ENCODE assay signal across 8 mouse cellular contexts in genomic region chr4:140665760-140666159, GRCm38 (mm10). TPM values are rescaled to one million over a fixed set of nuclear protein-coding genes. Genes with fewer than 3 reads are reported as not detected.
A peak's percentile ranks its signal among the peaks of the same experiment; 100 is the strongest.
DNase-seq lines count a peak whose midpoint lies in the region; ATAC-seq lines count a peak whose summit lies in the region.

Gene Arhgef10l, minus strand, starts transcription at chr4:140666012.

- no peak within 1 kb of the TSS for H3K4me3 ChIP-seq in neural tube, embryonic 11.5 days (ENCODE audit: low read depth, low read length)
- no peak within 1 kb of the TSS for H3K4me3 ChIP-seq in embryonic facial prominence, embryonic 10.5 days
- no peak within 1 kb of the TSS for H3K4me3 ChIP-seq in heart, embryonic 15.5 days

- WGBS in neural tube, embryonic 11.5 days: 70% methylated on average over 11 of the region's 11 CpGs
- WGBS in embryonic facial prominence, embryonic 10.5 days: 78% methylated on average over 11 of the region's 11 CpGs
- 52% methylated on average over 11 of the region's 11 CpGs for WGBS in heart, embryonic 15.5 days

- H3K27ac ChIP-seq in neural tube, embryonic 11.5 days (ENCODE audit: low read depth, low read length): no peak within 1 kb of the TSS
- H3K27ac ChIP-seq in embryonic facial prominence, embryonic 10.5 days (replicated peaks): peak within 1 kb of the TSS; percentile 30; the same call in 1 of the 2 replicates
- no peak within 1 kb of the TSS for H3K27ac ChIP-seq in heart, embryonic 15.5 days

- ATAC-seq in neural tube, embryonic 11.5 days (ENCODE audit: insufficient read depth, low FRiP score, low TSS enrichment): no peak
- ATAC-seq in heart, embryonic 15.5 days (replicated peaks; ENCODE audit: insufficient number of reproducible peaks, insufficient read depth, low FRiP score, low read depth): no peak

- H3K27me3 ChIP-seq in neural tube, embryonic 11.5 days (ENCODE audit: control insufficient read depth, insufficient read depth, low read length): no peaks in the 10 kb centered on the region
- no peaks in the 10 kb centered on the region for H3K27me3 ChIP-seq in embryonic facial prominence, embryonic 10.5 days (replicated peaks; ENCODE audit: low read depth, poor library complexity, severe bottlenecking)
- no peaks in the 10 kb centered on the region; the same call in 1 of the 2 replicates for H3K27me3 ChIP-seq in heart, embryonic 15.5 days

- no peak for DNase-seq in neural tube, embryonic 11.5 days (ENCODE audit: low spot score)
- no peak for DNase-seq in neural tube, embryonic 10.5 days (ENCODE audit: extremely low spot score, low spot score)
- peak; percentile 51 for DNase-seq in embryonic facial prominence, embryonic 10.5 days (ENCODE audit: low spot score)
- DNase-seq in kidney, postnatal 14 days: peak; percentile 81
- DNase-seq in lung, postnatal 36 days: peak; percentile 87
- peak; percentile 74 to 83 for DNase-seq in urinary bladder, postnatal 4 days (ENCODE audit: low spot score in 2 of 2)
- no peak for DNase-seq in spleen, postnatal 14 days (ENCODE audit: low spot score in 2 of 2)

- H3K36me3 ChIP-seq in neural tube, embryonic 11.5 days (ENCODE audit: control insufficient read depth, insufficient read depth, low read length): no peaks in the 10 kb centered on the region
- no peaks in the 10 kb centered on the region for H3K36me3 ChIP-seq in embryonic facial prominence, embryonic 10.5 days (replicated peaks)
- no peaks in the 10 kb centered on the region for H3K36me3 ChIP-seq in heart, embryonic 15.5 days

- H3K9me3 ChIP-seq in neural tube, embryonic 11.5 days (ENCODE audit: control insufficient read depth, low read length): no peaks in the 10 kb centered on the region
- no peaks in the 10 kb centered on the region for H3K9me3 ChIP-seq in embryonic facial prominence, embryonic 10.5 days
- no peaks in the 10 kb centered on the region for H3K9me3 ChIP-seq in heart, embryonic 15.5 days (replicated peaks)

- H3K4me2 ChIP-seq in neural tube, embryonic 11.5 days (ENCODE audit: low read depth): no peak within 1 kb of the TSS
- H3K4me2 ChIP-seq in heart, embryonic 15.5 days: no peak within 1 kb of the TSS

- H3K9ac ChIP-seq in neural tube, embryonic 11.5 days (ENCODE audit: low read length): no peak within 1 kb of the TSS
- H3K9ac ChIP-seq in heart, embryonic 15.5 days: no peak within 1 kb of the TSS

- peaks cover 7% of the 10 kb centered on the region for H3K4me1 ChIP-seq in neural tube, embryonic 11.5 days (ENCODE audit: control insufficient read depth, insufficient read depth, low read length)
- H3K4me1 ChIP-seq in embryonic facial prominence, embryonic 10.5 days: peaks cover 38% of the 10 kb centered on the region
- H3K4me1 ChIP-seq in heart, embryonic 15.5 days (replicated peaks): peaks cover 23% of the 10 kb centered on the region

RNA-seq across cellular contexts. Expression of gene Arhgef10l, which starts in this region (rescaled TPM):
- 20.1 and 25.3 TPM in 2 replicates for polyA plus RNA-seq in neural tube, embryonic 11.5 days (2014; fragmentation: Nextera tagmentation; extraction: Ambion mirVana)
- 17.9 and 18.2 TPM in 2 replicates for polyA plus RNA-seq in embryonic facial prominence, embryonic 10.5 days (2016; fragmentation: Nextera tagmentation; extraction: Ambion mirVana)
- polyA plus RNA-seq in heart, embryonic 15.5 days (2015; fragmentation: Nextera tagmentation; extraction: Ambion mirVana): 15.3 and 21.8 TPM in 2 replicates

Comparison
In these comparisons a context has a peak if more than half of its experiments do, and no peak if none do; other contexts are left out.
1. DNase-seq: peak in embryonic facial prominence, embryonic 10.5 days (single experiment), kidney, postnatal 14 days (single experiment), lung, postnatal 36 days (single experiment) and urinary bladder, postnatal 4 days (2 of 2); none in neural tube, embryonic 11.5 days (single experiment), neural tube, embryonic 10.5 days (single experiment) and spleen, postnatal 14 days (0 of 2).